Mouse (Mus musculus): ENCODE results near the gene Ercc1. TPM values are rescaled to one million over a fixed set of nuclear protein-coding genes. Genes with fewer than 3 reads are reported as not detected.
A peak's percentile ranks its signal among the peaks of the same experiment; 100 is the strongest.

Ercc1 gene
- total and polyA plus RNA-seq, 3 experiments = 22.2 to 37.5 TPM; not detected in 1

GRCm38 (mm10) chr7:19318201-19318600 lies 26.4 kb upstream of the Ercc1 start:
- peak overlapping the region in 1 of 2 experiments; percentile 37; a peak in 1 of 4 replicates for H3K4me3 ChIP-seq (ENCODE audit: control insufficient read depth in 1 of 2, insufficient read depth in 1 of 2, low read depth in 2 of 2, low read length in 2 of 2)
- no peaks in the 10 kb centered on the region for H3K36me3 ChIP-seq (ENCODE audit: control insufficient read depth in 1 of 2, insufficient read depth in 2 of 2, low read length in 2 of 2)
- H3K9me3 ChIP-seq (replicated peaks; ENCODE audit: insufficient read depth, low read length) = no peaks in the 10 kb centered on the region
- H3K4me1 ChIP-seq (ENCODE audit: control insufficient read depth in 1 of 2, insufficient read depth in 2 of 2, low read length in 2 of 2) = peaks cover 0 to 25% of the 10 kb centered on the region in 2 experiments; a peak in 2 of 4 replicates
- no peak overlapping the region for H3K27ac ChIP-seq (ENCODE audit: control insufficient read depth, low read depth, low read length)
- no peak overlapping the region for H3K9ac ChIP-seq (ENCODE audit: control insufficient read depth, low read depth, low read length, poor library complexity, severe bottlenecking)
- H3K27me3 ChIP-seq (ENCODE audit: control insufficient read depth in 1 of 2, insufficient read depth in 2 of 2, low read length in 2 of 2) = peaks cover 3 to 9% of the 10 kb centered on the region in 2 experiments; a peak in 3 of 4 replicates
- no peaks in the 10 kb centered on the region for H3K79me2 ChIP-seq (ENCODE audit: control insufficient read depth, insufficient read depth, low read length, poor library complexity)
- no peak for DNase-seq (ENCODE audit: low read depth, low spot score)
- TF ChIP-seq ETS1 (IDR thresholded peaks at IDR 0.05; ENCODE audit: low read depth, low read length) (no peak), EP300 (IDR thresholded peaks at IDR 0.05; ENCODE audit: low read depth in 1 of 2, low read length in 2 of 2) (no peak), MEF2A (IDR thresholded peaks at IDR 0.05; ENCODE audit: extremely low read depth, insufficient replicate concordance, low read depth, low read length, poor library complexity, severe bottlenecking) (no peak), CHD2 (IDR thresholded peaks at IDR 0.05; ENCODE audit: low read length) (no peak), NELFE (IDR thresholded peaks at IDR 0.05; ENCODE audit: low read depth, low read length) (no peak), ELF1 (IDR thresholded peaks at IDR 0.05; ENCODE audit: low read depth, low read length) (no peak)

GRCm38 (mm10) chr7:19318676-19319075 lies 25.9 kb upstream of the Ercc1 start:
- Histone ChIP-seq H3K9ac (ENCODE audit: control insufficient read depth, low read depth, low read length, poor library complexity, severe bottlenecking) (0 out of 2 replicates have a peak overlapping the region, but pooled peaks have one; percentile 40), H3K36me3 (ENCODE audit: control insufficient read depth in 1 of 2, insufficient read depth in 2 of 2, low read length in 2 of 2) (no peaks in the 10 kb centered on the region), H3K9me3 (replicated peaks; ENCODE audit: insufficient read depth, low read length) (no peaks in the 10 kb centered on the region), H3K4me1 (ENCODE audit: control insufficient read depth in 1 of 2, insufficient read depth in 2 of 2, low read length in 2 of 2) (peaks cover 0 to 25% of the 10 kb centered on the region in 2 experiments; a peak in 2 of 4 replicates), H3K79me2 (ENCODE audit: control insufficient read depth, insufficient read depth, low read length, poor library complexity) (no peaks in the 10 kb centered on the region), H3K27me3 (ENCODE audit: control insufficient read depth in 1 of 2, insufficient read depth in 2 of 2, low read length in 2 of 2) (peaks cover 3 to 8% of the 10 kb centered on the region in 2 experiments; a peak in 3 of 4 replicates), H3K4me3 (ENCODE audit: control insufficient read depth in 1 of 2, insufficient read depth in 1 of 2, low read depth in 2 of 2, low read length in 2 of 2) (peak overlapping the region in 1 of 2 experiments; percentile 37; a peak in 1 of 4 replicates), H3K27ac (ENCODE audit: control insufficient read depth, low read depth, low read length) (no peak overlapping the region)
- DNase-seq (ENCODE audit: low read depth, low spot score) = peak; percentile 71
- no peak for TF ChIP-seq TCF12 (IDR thresholded peaks at IDR 0.05; ENCODE audit: low read depth, low read length)
- 0 out of 2 replicates have a peak, but pooled peaks have one; percentile 29 for TF ChIP-seq ZNF384 (IDR thresholded peaks at IDR 0.05; ENCODE audit: low read depth, low read length)
- TF ChIP-seq SMC3 (IDR thresholded peaks at IDR 0.05; ENCODE audit: low read depth, low read length) = no peak
- no peak for TF ChIP-seq BHLHE40 (IDR thresholded peaks at IDR 0.05; ENCODE audit: borderline replicate concordance, low read depth, low read length)
- no peak for TF ChIP-seq MYB (IDR thresholded peaks at IDR 0.05; ENCODE audit: low read depth, low read length)
- TF ChIP-seq HCFC1 (IDR thresholded peaks at IDR 0.05; ENCODE audit: low read depth, low read length) = peak; percentile 72

- H3K9me3 ChIP-seq (replicated peaks; ENCODE audit: insufficient read depth, low read length) = no peaks in the 10 kb centered on the region
- TF ChIP-seq GATA1 (IDR thresholded peaks at IDR 0.05; ENCODE audit: low read depth, low read length) (no peak), MAZ (IDR thresholded peaks at IDR 0.05; ENCODE audit: low read depth, low read length) (no peak), TCF12 (IDR thresholded peaks at IDR 0.05; ENCODE audit: low read depth, low read length) (no peak), HCFC1 (IDR thresholded peaks at IDR 0.05; ENCODE audit: low read depth, low read length) (no peak), CHD1 (IDR thresholded peaks at IDR 0.05; ENCODE audit: low read depth, low read length) (no peak), SIN3A (IDR thresholded peaks at IDR 0.05; ENCODE audit: low read length) (no peak), BHLHE40 (IDR thresholded peaks at IDR 0.05; ENCODE audit: borderline replicate concordance, low read depth, low read length) (no peak), NRF1 (IDR thresholded peaks at IDR 0.05; ENCODE audit: insufficient read depth, low read depth, low read length, poor library complexity, severe bottlenecking) (no peak), MYC (IDR thresholded peaks at IDR 0.05; ENCODE audit: low read depth, low read length) (no peak), ZKSCAN1 (IDR thresholded peaks at IDR 0.05; ENCODE audit: low read depth, low read length) (no peak), TAL1 (IDR thresholded peaks at IDR 0.05; ENCODE audit: low read length) (no peak), CTCF (IDR thresholded peaks at IDR 0.05 in 2 of 3, conservative IDR thresholded peaks at IDR 0.05 in 1 of 3; ENCODE audit: control insufficient read depth in 1 of 3, insufficient read depth in 1 of 3, low read depth in 2 of 3, low read length in 3 of 3, poor library complexity in 1 of 3, severe bottlenecking in 1 of 3) (no peak), POLR2AphosphoS2 (IDR thresholded peaks at IDR 0.05; ENCODE audit: low read length) (no peak), E2F4 (IDR thresholded peaks at IDR 0.05; ENCODE audit: borderline replicate concordance, low read depth, low read length) (no peak), MAX (IDR thresholded peaks at IDR 0.05; ENCODE audit: low read length) (no peak), POLR2A (IDR thresholded peaks at IDR 0.05; ENCODE audit: control insufficient read depth in 1 of 2, insufficient read depth in 1 of 2, low read depth in 1 of 2, low read length in 2 of 2, poor library complexity in 1 of 2) (no peak)
- H3K27ac ChIP-seq (ENCODE audit: control insufficient read depth, low read depth, low read length) = no peak overlapping the region
- H3K4me3 ChIP-seq (ENCODE audit: control insufficient read depth in 1 of 2, insufficient read depth in 1 of 2, low read depth in 2 of 2, low read length in 2 of 2) = peak overlapping the region in 1 of 2 experiments; percentile 66; a peak in 2 of 4 replicates
- H3K36me3 ChIP-seq (ENCODE audit: control insufficient read depth in 1 of 2, insufficient read depth in 2 of 2, low read length in 2 of 2) = no peaks in the 10 kb centered on the region
- H3K4me1 ChIP-seq (ENCODE audit: control insufficient read depth in 1 of 2, insufficient read depth in 2 of 2, low read length in 2 of 2) = peaks cover 0 to 25% of the 10 kb centered on the region in 2 experiments; a peak in 2 of 4 replicates
- H3K27me3 ChIP-seq (ENCODE audit: control insufficient read depth in 1 of 2, insufficient read depth in 2 of 2, low read length in 2 of 2) = peaks cover under 1 to 2% of the 10 kb centered on the region in 2 experiments; a peak in 2 of 4 replicates
- H3K79me2 ChIP-seq (ENCODE audit: control insufficient read depth, insufficient read depth, low read length, poor library complexity) = no peaks in the 10 kb centered on the region
- peak overlapping the region; percentile 52 for H3K9ac ChIP-seq (ENCODE audit: control insufficient read depth, low read depth, low read length, poor library complexity, severe bottlenecking)
- no peak for DNase-seq (ENCODE audit: low read depth, low spot score)
These were observed 25.1 kb upstream of the Ercc1 start for GRCm38 (mm10) chr7:19319458-19319857.
